In the genomic region with DNA sequence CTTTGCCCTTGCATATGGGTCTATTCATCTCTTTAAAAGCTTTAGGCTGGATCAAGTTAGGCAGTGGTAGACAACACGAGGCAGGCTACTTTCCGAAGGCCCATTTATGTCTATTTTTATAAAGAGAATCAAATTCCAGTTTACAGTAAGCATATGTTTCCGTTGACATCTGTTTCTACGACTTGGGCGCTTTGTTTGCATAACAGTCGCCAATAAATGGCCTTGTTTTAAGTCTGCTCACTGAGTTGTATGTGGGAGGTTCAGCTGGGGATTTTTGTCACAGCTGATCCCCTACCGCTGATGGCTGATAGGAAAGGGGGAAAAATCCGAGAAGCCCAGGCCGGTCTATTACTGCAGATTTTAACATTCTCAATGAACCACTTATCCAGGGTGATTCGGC, we compare ENCODE assay signal across 19 mouse cellular contexts.
DNase-seq lines count a peak whose midpoint lies in the region; ATAC-seq and TF ChIP-seq lines count a peak whose summit lies in the region.
"Had no signal": no experiment of that assay in that cellular context is flagged by ENCODE, and none has a peak within 500 bp of the region (broad histone marks: within the 10 kb centered on the region; RNA-seq: fewer than 3 reads in every experiment).

No protein-coding gene starts in this region.

- 40% methylated on average over 10 of the region's 10 CpGs for WGBS in intestine, embryonic 15.5 days
- WGBS in intestine, postnatal 0 days, result 51% methylated on average over 10 of the region's 10 CpGs
- 34% methylated on average over 10 of the region's 10 CpGs for WGBS in lung, embryonic 16.5 days
- WGBS in embryonic facial prominence, embryonic 12.5 days, result 31% methylated on average over 10 of the region's 10 CpGs
- WGBS in limb, embryonic 14.5 days, result 34% methylated on average over 10 of the region's 10 CpGs
- whole genome bisulfite sequencing in cerebellum, adult 2 months, result 58% methylated on average over 10 of the region's 10 CpGs

- H3K9ac ChIP-seq in intestine, embryonic 15.5 days, result no peak overlapping the region
- no peak overlapping the region for H3K9ac ChIP-seq in intestine, postnatal 0 days (ENCODE audit: low read depth, low read length)
- no peak overlapping the region for H3K9ac ChIP-seq in lung, embryonic 16.5 days (ENCODE audit: low read length)
- H3K9ac ChIP-seq in embryonic facial prominence, embryonic 12.5 days, result no peak overlapping the region
- no peak overlapping the region for H3K9ac ChIP-seq in limb, embryonic 14.5 days (ENCODE audit: low read depth, low read length, severe bottlenecking)
- H3K9ac ChIP-seq: forebrain, embryonic 12.5 days; hindbrain, embryonic 12.5 days; kidney, embryonic 15.5 days; midbrain, embryonic 15.5 days had no signal

- peaks cover 5% of the 10 kb centered on the region; the same call in 1 of the 2 replicates for H3K4me1 ChIP-seq in intestine, embryonic 15.5 days (replicated peaks)
- no peaks in the 10 kb centered on the region for H3K4me1 ChIP-seq in intestine, postnatal 0 days (replicated peaks; ENCODE audit: control insufficient read depth, insufficient read depth, low read length)
- peaks cover 3% of the 10 kb centered on the region; the same call in 1 of the 2 replicates for H3K4me1 ChIP-seq in lung, embryonic 16.5 days (replicated peaks; ENCODE audit: control insufficient read depth, insufficient read depth, low read length)
- H3K4me1 ChIP-seq in embryonic facial prominence, embryonic 12.5 days, result peaks cover 20% of the 10 kb centered on the region
- H3K4me1 ChIP-seq in limb, embryonic 14.5 days (ENCODE audit: control insufficient read depth, insufficient read depth, low read length), result peaks cover 10% of the 10 kb centered on the region
- H3K4me1 ChIP-seq in cerebellum, adult 2 months (ENCODE audit: control insufficient read depth, insufficient read depth, low read length), result no peaks in the 10 kb centered on the region; the same call in 1 of the 2 replicates
- H3K4me1 ChIP-seq: hindbrain, embryonic 12.5 days had no signal

- TF ChIP-seq CTCF in intestine, postnatal 0 days (IDR thresholded peaks at IDR 0.05; ENCODE audit: low read depth), result no peak
- no peak for TF ChIP-seq CTCF in cerebellum, adult 2 months (IDR thresholded peaks at IDR 0.05; ENCODE audit: borderline replicate concordance, insufficient read depth, low read depth, low read length)

- no peak overlapping the region for H3K27ac ChIP-seq in intestine, embryonic 15.5 days
- no peak overlapping the region for H3K27ac ChIP-seq in intestine, postnatal 0 days (ENCODE audit: low read depth, low read length)
- no peak overlapping the region for H3K27ac ChIP-seq in lung, embryonic 16.5 days (ENCODE audit: low read length)
- H3K27ac ChIP-seq in embryonic facial prominence, embryonic 12.5 days, result no peak overlapping the region
- no peak overlapping the region for H3K27ac ChIP-seq in limb, embryonic 14.5 days (replicated peaks; ENCODE audit: low read depth, low read length)
- H3K27ac ChIP-seq in cerebellum, adult 2 months (ENCODE audit: insufficient read depth, low read length), result no peak overlapping the region
- H3K27ac ChIP-seq: forebrain, embryonic 12.5 days; heart, adult 2 months; hindbrain, embryonic 12.5 days; kidney, embryonic 15.5 days; midbrain, embryonic 15.5 days had no signal

- no peaks in the 10 kb centered on the region for H3K9me3 ChIP-seq in intestine, embryonic 15.5 days
- H3K9me3 ChIP-seq in intestine, postnatal 0 days (ENCODE audit: control insufficient read depth), result no peaks in the 10 kb centered on the region
- H3K9me3 ChIP-seq in lung, embryonic 16.5 days (ENCODE audit: control insufficient read depth, low read length), result no peaks in the 10 kb centered on the region
- no peaks in the 10 kb centered on the region for H3K9me3 ChIP-seq in embryonic facial prominence, embryonic 12.5 days
- no peaks in the 10 kb centered on the region for H3K9me3 ChIP-seq in limb, embryonic 14.5 days (ENCODE audit: control insufficient read depth, low read length)
- H3K9me3 ChIP-seq: forebrain, embryonic 12.5 days; hindbrain, embryonic 12.5 days; kidney, embryonic 15.5 days; midbrain, embryonic 15.5 days had no signal

- no peak for TF ChIP-seq POLR2A in limb, embryonic 14.5 days (IDR thresholded peaks at IDR 0.05; ENCODE audit: borderline replicate concordance, extremely low read depth, insufficient read depth, insufficient read length)
- no peak for TF ChIP-seq POLR2A in cerebellum, adult 2 months (IDR thresholded peaks at IDR 0.05; ENCODE audit: borderline replicate concordance, insufficient read depth, low read length)

- H3K27me3 ChIP-seq in intestine, embryonic 15.5 days (replicated peaks), result peaks cover under 1% of the 10 kb centered on the region; the same call in 1 of the 2 replicates
- H3K27me3 ChIP-seq in intestine, postnatal 0 days (replicated peaks; ENCODE audit: control insufficient read depth, insufficient read depth, low read length), result no peaks in the 10 kb centered on the region
- no peaks in the 10 kb centered on the region for H3K27me3 ChIP-seq in lung, embryonic 16.5 days (ENCODE audit: control insufficient read depth, insufficient read depth, low read depth, low read length)
- no peaks in the 10 kb centered on the region for H3K27me3 ChIP-seq in embryonic facial prominence, embryonic 12.5 days
- H3K27me3 ChIP-seq in limb, embryonic 14.5 days (ENCODE audit: control insufficient read depth, insufficient read depth, low read length), result no peaks in the 10 kb centered on the region
- no peaks in the 10 kb centered on the region for H3K27me3 ChIP-seq in cerebellum, adult 2 months (ENCODE audit: control insufficient read depth, insufficient read depth, low read length)
- H3K27me3 ChIP-seq: hindbrain, embryonic 12.5 days; kidney, embryonic 15.5 days had no signal

- H3K36me3 ChIP-seq in intestine, embryonic 15.5 days, result no peaks in the 10 kb centered on the region
- no peaks in the 10 kb centered on the region for H3K36me3 ChIP-seq in intestine, postnatal 0 days (ENCODE audit: control insufficient read depth, insufficient read depth)
- H3K36me3 ChIP-seq in lung, embryonic 16.5 days (ENCODE audit: control insufficient read depth, insufficient read depth, low read length), result no peaks in the 10 kb centered on the region
- no peaks in the 10 kb centered on the region for H3K36me3 ChIP-seq in embryonic facial prominence, embryonic 12.5 days
- H3K36me3 ChIP-seq in limb, embryonic 14.5 days (ENCODE audit: control insufficient read depth, insufficient read depth, low read length), result no peaks in the 10 kb centered on the region
- H3K36me3 ChIP-seq: forebrain, embryonic 12.5 days; hindbrain, embryonic 12.5 days; kidney, embryonic 15.5 days; midbrain, embryonic 15.5 days had no signal

- no peak for DNase-seq in lung, postnatal 25 days (ENCODE audit: low spot score)
- DNase-seq in limb, embryonic 14.5 days (ENCODE audit: low spot score), result no peak
- DNase-seq in cerebellum, adult 2 months, result no peak
- DNase-seq: adrenal gland, adult 2 months; cerebellum, postnatal 10 days; heart, adult 2 months; lung, adult 18-20 months; thymus, postnatal 14 days had no signal

- H3K4me3 ChIP-seq in intestine, embryonic 15.5 days (replicated peaks), result no peak overlapping the region
- H3K4me3 ChIP-seq in intestine, postnatal 0 days (ENCODE audit: low read depth, low read length), result no peak overlapping the region
- no peak overlapping the region for H3K4me3 ChIP-seq in lung, embryonic 16.5 days (ENCODE audit: low read length)
- no peak overlapping the region for H3K4me3 ChIP-seq in embryonic facial prominence, embryonic 12.5 days
- H3K4me3 ChIP-seq in limb, embryonic 14.5 days (replicated peaks; ENCODE audit: low read length), result no peak overlapping the region
- H3K4me3 ChIP-seq in cerebellum, adult 2 months (replicated peaks; ENCODE audit: insufficient read depth, low read depth, low read length), result no peak overlapping the region
- H3K4me3 ChIP-seq: forebrain, embryonic 12.5 days; heart, adult 2 months; hindbrain, embryonic 12.5 days; kidney, embryonic 15.5 days; midbrain, embryonic 15.5 days; myocyte had no signal

- no peak for ATAC-seq in intestine, embryonic 15.5 days
- ATAC-seq in intestine, postnatal 0 days, result no peak
- peak; percentile 46; the same call in 1 of the 2 replicates for ATAC-seq in lung, embryonic 16.5 days (ENCODE audit: low read depth)
- ATAC-seq in embryonic facial prominence, embryonic 12.5 days (ENCODE audit: insufficient number of reproducible peaks, insufficient read depth, low FRiP score, low TSS enrichment), result no peak
- ATAC-seq in limb, embryonic 14.5 days (ENCODE audit: low FRiP score, low read depth), result peak; percentile 37; the same call in 1 of the 2 replicates
- ATAC-seq: inflammation-experienced regulatory T-cells, adult 6 months; midbrain, embryonic 15.5 days had no signal

- peak overlapping the region; percentile 4; the same call in 1 of the 2 replicates for H3K4me2 ChIP-seq in intestine, embryonic 15.5 days (replicated peaks)
- H3K4me2 ChIP-seq in intestine, postnatal 0 days (replicated peaks; ENCODE audit: low read depth), result no peak overlapping the region
- no peak overlapping the region for H3K4me2 ChIP-seq in lung, embryonic 16.5 days (ENCODE audit: low read depth, low read length)
- peak overlapping the region; percentile 17 for H3K4me2 ChIP-seq in embryonic facial prominence, embryonic 12.5 days (replicated peaks)
- no peak overlapping the region for H3K4me2 ChIP-seq in limb, embryonic 14.5 days (replicated peaks; ENCODE audit: low read depth, low read length, severe bottlenecking)
- H3K4me2 ChIP-seq: forebrain, embryonic 12.5 days; hindbrain, embryonic 12.5 days; kidney, embryonic 15.5 days; liver, embryonic 11.5 days; midbrain, embryonic 15.5 days had no signal

Comparison
In these comparisons a context has a peak if more than half of its experiments do, and no peak if none do; other contexts are left out.
1. H3K4me2 ChIP-seq: peak in intestine, embryonic 15.5 days (single experiment) and embryonic facial prominence, embryonic 12.5 days (single experiment); none in intestine, postnatal 0 days (single experiment), lung, embryonic 16.5 days (single experiment) and limb, embryonic 14.5 days (single experiment).
2. ATAC-seq: peak in lung, embryonic 16.5 days (single experiment) and limb, embryonic 14.5 days (single experiment); none in intestine, embryonic 15.5 days (single experiment), intestine, postnatal 0 days (single experiment) and embryonic facial prominence, embryonic 12.5 days (single experiment).